Mouse (Mus musculus): ENCODE measurements around the gene Rab29.
"Not testable (repeated sequence)": the region's sequence is repeated elsewhere in the genome, so short reads cannot be mapped to it uniquely, and the experiment has no call there.

The Rab29 gene

GRCm38 (mm10) chr1:131865596-131865995 lies 1.4 kb upstream of the Rab29 start:
- DNase-seq (ENCODE audit: low spot score), result no peak

GRCm38 (mm10) chr1:131866304-131866999 lies 572 bp upstream of the Rab29 start:
- DNase-seq (ENCODE audit: low spot score), result no peak

GRCm38 (mm10) chr1:131867946-131868290 lies 894 bp downstream of the Rab29 start:
- no peak for DNase-seq (ENCODE audit: low spot score)

GRCm38 (mm10) chr1:131869561-131869960 lies 2.5 kb downstream of the Rab29 start:
- DNase-seq (ENCODE audit: low spot score), result no peak

- no peak for DNase-seq (ENCODE audit: low spot score)
Observed at GRCm38 (mm10) chr1:131872856-131873255, 5.8 kb downstream of the Rab29 start.

- DNase-seq (ENCODE audit: low spot score), result no peak
Observed at GRCm38 (mm10) chr1:131879816-131880215, 12.8 kb downstream of the Rab29 start.

- peak; percentile 44 for DNase-seq (ENCODE audit: low spot score)
Observed at GRCm38 (mm10) chr1:131882787-131883186, 15.8 kb downstream of the Rab29 start.

GRCm38 (mm10) chr1:131886173-131886572 lies 19.1 kb downstream of the Rab29 start:
- no peak for DNase-seq (ENCODE audit: low spot score)

- DNase-seq (ENCODE audit: low spot score), result no peak
Observed at GRCm38 (mm10) chr1:131886641-131887040, 19.6 kb downstream of the Rab29 start.

GRCm38 (mm10) chr1:131890043-131890658 lies 23.1 kb downstream of the Rab29 start:
- DNase-seq (ENCODE audit: low spot score), result no peak

GRCm38 (mm10) chr1:131891436-131891835 lies 24.4 kb downstream of the Rab29 start:
- no peak for DNase-seq (ENCODE audit: low spot score)

- no peak for DNase-seq (ENCODE audit: low spot score)
Observed at GRCm38 (mm10) chr1:131902679-131903078, 35.7 kb downstream of the Rab29 start.

GRCm38 (mm10) chr1:131903251-131903650 lies 36.2 kb downstream of the Rab29 start:
- no peak for DNase-seq (ENCODE audit: low spot score)

GRCm38 (mm10) chr1:131905497-131905896 lies 38.5 kb downstream of the Rab29 start:
- no peak for DNase-seq (ENCODE audit: low spot score)

- DNase-seq (ENCODE audit: low spot score), result no peak
Observed at GRCm38 (mm10) chr1:131908456-131908855, 41.4 kb downstream of the Rab29 start.

GRCm38 (mm10) chr1:131909236-131909635 lies 42.2 kb downstream of the Rab29 start:
- DNase-seq (ENCODE audit: low spot score), result not testable (repeated sequence)

- DNase-seq (ENCODE audit: low spot score), result peak; percentile 99
Observed at GRCm38 (mm10) chr1:131910001-131910648, 43.1 kb downstream of the Rab29 start, which contains the start of gene Nucks1. TSS of gene Nucks1 (plus strand) at chr1:131910534.

GRCm38 (mm10) chr1:131910674-131911558 lies 43.9 kb downstream of the Rab29 start:
- DNase-seq (ENCODE audit: low spot score), result peak; percentile 78

- DNase-seq (ENCODE audit: low spot score), result no peak
Observed at GRCm38 (mm10) chr1:131917634-131918033, 50.6 kb downstream of the Rab29 start.

GRCm38 (mm10) chr1:131919052-131919451 lies 52.0 kb downstream of the Rab29 start:
- DNase-seq (ENCODE audit: low spot score), result no peak

- no peak for DNase-seq (ENCODE audit: low spot score)
Observed at GRCm38 (mm10) chr1:131922100-131922499, 55.1 kb downstream of the Rab29 start.

All from c-Kit-positive CD71-positive TER-119-positive erythroid progenitor cells, embryonic 14.5 days (primary cell).